Mouse (Mus musculus): ENCODE results near the gene Adgre5. TPM values are rescaled to one million over a fixed set of nuclear protein-coding genes. Genes with fewer than 3 reads are reported as not detected.

Adgre5 gene
- 45.7 TPM for polyA plus RNA-seq (2014; fragmentation: Illumina TruSeq; extraction: RNeasy Lipid Tissue Mini Kit (QIAGEN cat#74804); ENCODE audit: low read depth, low replicate concordance)

GRCm38 (mm10) chr8:83740976-83741741 lies at the start of gene Adgre5:
Gene Adgre5 (minus strand): TSS chr8:83741326.

GRCm38 (mm10) chr8:83715031-83715690 lies 26.0 kb downstream of the Adgre5 start, which contains the start of gene Ddx39:
Gene Ddx39 (plus strand): TSS chr8:83715177.

GRCm38 (mm10) chr8:83698661-83699453 lies 42.3 kb downstream of the Adgre5 start, which contains the start of gene Pkn1:
Gene Pkn1 (minus strand): TSS chr8:83699179.

Other genes starting within 250 kb of the Adgre5 start
- gene Olfr370, start 205.5 kb downstream of the Adgre5 start, polyA plus RNA-seq (2014; fragmentation: Illumina TruSeq; extraction: RNeasy Lipid Tissue Mini Kit (QIAGEN cat#74804); ENCODE audit: low read depth, low replicate concordance): not detected
- gene Ndufb7, start 174.7 kb downstream of the Adgre5 start, polyA plus RNA-seq (2014; fragmentation: Illumina TruSeq; extraction: RNeasy Lipid Tissue Mini Kit (QIAGEN cat#74804); ENCODE audit: low read depth, low replicate concordance): 866 TPM
- gene Tecr, start 133.4 kb downstream of the Adgre5 start, polyA plus RNA-seq (2014; fragmentation: Illumina TruSeq; extraction: RNeasy Lipid Tissue Mini Kit (QIAGEN cat#74804); ENCODE audit: low read depth, low replicate concordance): 562 TPM
- gene Dnajb1, start 133.1 kb downstream of the Adgre5 start, polyA plus RNA-seq (2014; fragmentation: Illumina TruSeq; extraction: RNeasy Lipid Tissue Mini Kit (QIAGEN cat#74804); ENCODE audit: low read depth, low replicate concordance): 17.8 TPM
- gene Gipc1, start 88.6 kb downstream of the Adgre5 start, polyA plus RNA-seq (2014; fragmentation: Illumina TruSeq; extraction: RNeasy Lipid Tissue Mini Kit (QIAGEN cat#74804); ENCODE audit: low read depth, low replicate concordance): 28.1 TPM
- gene Ptger1, start 74.6 kb downstream of the Adgre5 start, polyA plus RNA-seq (2014; fragmentation: Illumina TruSeq; extraction: RNeasy Lipid Tissue Mini Kit (QIAGEN cat#74804); ENCODE audit: low read depth, low replicate concordance): 0.16 TPM
- gene Pkn1, start 42.1 kb downstream of the Adgre5 start, polyA plus RNA-seq (2014; fragmentation: Illumina TruSeq; extraction: RNeasy Lipid Tissue Mini Kit (QIAGEN cat#74804); ENCODE audit: low read depth, low replicate concordance): 40.8 TPM
- 19.5 TPM for gene Ddx39, start 26.1 kb downstream of the Adgre5 start, polyA plus RNA-seq (2014; fragmentation: Illumina TruSeq; extraction: RNeasy Lipid Tissue Mini Kit (QIAGEN cat#74804); ENCODE audit: low read depth, low replicate concordance)
- gene Adgrl1, start 158.8 kb upstream of the Adgre5 start, polyA plus RNA-seq (2014; fragmentation: Illumina TruSeq; extraction: RNeasy Lipid Tissue Mini Kit (QIAGEN cat#74804); ENCODE audit: low read depth, low replicate concordance): 11.6 TPM
- 2.4 TPM for gene Gm10644, start 213.9 kb upstream of the Adgre5 start, polyA plus RNA-seq (2014; fragmentation: Illumina TruSeq; extraction: RNeasy Lipid Tissue Mini Kit (QIAGEN cat#74804); ENCODE audit: low read depth, low replicate concordance)
- 2.5 TPM for gene Asf1b, start 214.2 kb upstream of the Adgre5 start, polyA plus RNA-seq (2014; fragmentation: Illumina TruSeq; extraction: RNeasy Lipid Tissue Mini Kit (QIAGEN cat#74804); ENCODE audit: low read depth, low replicate concordance)
- gene Prkaca, start 231.7 kb upstream of the Adgre5 start, polyA plus RNA-seq (2014; fragmentation: Illumina TruSeq; extraction: RNeasy Lipid Tissue Mini Kit (QIAGEN cat#74804); ENCODE audit: low read depth, low replicate concordance): 218 TPM

All from heart, adult 10 weeks (tissue).